Mouse (Mus musculus): ENCODE results near the gene Nadk2.

Gene Nadk2

GRCm38 (mm10) chr15:9088683-9089072 lies 17.6 kb downstream of the Nadk2 start:
- no peak for DNase-seq

- DNase-seq: no peak
These were observed 18.2 kb downstream of the Nadk2 start for GRCm38 (mm10) chr15:9089136-9089720.

GRCm38 (mm10) chr15:9090662-9091061 lies 19.6 kb downstream of the Nadk2 start:
- no peak for DNase-seq

- DNase-seq: no peak
These were observed 22.7 kb downstream of the Nadk2 start for GRCm38 (mm10) chr15:9093598-9094365.

- DNase-seq: peak; percentile 18
These were observed 23.3 kb downstream of the Nadk2 start for GRCm38 (mm10) chr15:9094366-9094750.

- no peak for DNase-seq
These were observed 25.8 kb downstream of the Nadk2 start for GRCm38 (mm10) chr15:9096865-9097264.

GRCm38 (mm10) chr15:9100446-9101077 lies 29.5 kb downstream of the Nadk2 start:
- DNase-seq: no peak

- DNase-seq: no peak
These were observed 35.4 kb downstream of the Nadk2 start for GRCm38 (mm10) chr15:9106303-9107074.

GRCm38 (mm10) chr15:9110526-9111347 lies 39.7 kb downstream of the Nadk2 start:
- DNase-seq: no peak

- no peak for DNase-seq
These were observed 40.6 kb downstream of the Nadk2 start for GRCm38 (mm10) chr15:9111648-9112047.

GRCm38 (mm10) chr15:9113556-9113955 lies 42.5 kb downstream of the Nadk2 start:
- no peak for DNase-seq

- DNase-seq: no peak
These were observed 43.1 kb downstream of the Nadk2 start for GRCm38 (mm10) chr15:9114131-9114530.

- DNase-seq: no peak
These were observed 43.5 kb downstream of the Nadk2 start for GRCm38 (mm10) chr15:9114599-9114998.

- no peak for DNase-seq
These were observed 47.8 kb downstream of the Nadk2 start for GRCm38 (mm10) chr15:9118852-9119251.

- peak; percentile 38 for DNase-seq
These were observed 49.0 kb downstream of the Nadk2 start for GRCm38 (mm10) chr15:9120081-9120480.

- DNase-seq: no peak
These were observed 51.9 kb downstream of the Nadk2 start for GRCm38 (mm10) chr15:9122989-9123388.

GRCm38 (mm10) chr15:9124856-9125255 lies 53.8 kb downstream of the Nadk2 start:
- no peak for DNase-seq

- no peak for DNase-seq
These were observed 56.2 kb downstream of the Nadk2 start for GRCm38 (mm10) chr15:9127051-9127791.

GRCm38 (mm10) chr15:9130772-9131498 lies 59.9 kb downstream of the Nadk2 start:
- no peak for DNase-seq

GRCm38 (mm10) chr15:9131499-9131888 lies 60.4 kb downstream of the Nadk2 start:
- DNase-seq: no peak
